Mouse (Mus musculus): Measurements from ENCODE around the gene Gab1.

The Gab1 gene

DNA sequence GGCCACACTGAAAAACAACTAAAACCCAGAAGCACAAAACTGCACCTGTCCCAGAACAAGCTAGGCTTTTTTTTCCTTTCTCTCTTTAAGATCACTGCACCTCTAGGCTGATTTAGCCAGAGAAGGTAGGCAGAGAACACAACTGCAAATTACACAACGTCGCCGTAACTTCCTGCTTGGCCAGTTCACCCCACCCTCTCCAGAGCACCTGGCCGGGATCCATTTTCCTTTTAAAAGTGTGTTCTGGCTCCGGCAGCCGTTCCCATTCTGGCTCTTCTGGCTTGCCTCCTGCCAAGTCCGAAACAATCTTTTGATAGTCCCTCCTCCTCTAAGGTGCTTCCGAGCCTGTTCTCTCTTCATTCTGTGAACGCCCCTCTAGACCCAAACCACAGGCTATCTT, 32.4 kb downstream of the Gab1 start:
- in situ Hi-C loops (cut with MboI; ENCODE audit: low sequenced_read_pairs): no loop called here

DNA sequence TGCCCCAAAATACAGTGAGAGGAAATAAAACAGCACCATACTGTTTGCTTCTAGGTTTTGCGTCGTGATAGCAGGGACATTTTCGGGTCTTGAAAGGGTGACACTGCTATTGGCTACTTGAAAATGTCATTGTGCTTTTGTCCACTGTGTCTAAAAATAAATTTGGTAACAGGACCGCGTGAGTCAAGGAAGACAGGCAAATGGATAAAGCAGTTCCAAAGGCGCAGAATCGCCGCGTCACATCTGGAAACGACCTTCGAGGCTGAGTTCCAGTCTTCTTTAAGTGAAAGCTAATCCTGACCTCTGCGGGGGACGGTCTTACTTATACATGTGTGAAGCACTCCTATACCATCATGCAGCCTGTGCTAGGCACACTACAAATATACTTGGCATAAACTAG, 35.0 kb downstream of the Gab1 start:
- in situ Hi-C loops (cut with MboI; ENCODE audit: low sequenced_read_pairs): no loop called here

DNA sequence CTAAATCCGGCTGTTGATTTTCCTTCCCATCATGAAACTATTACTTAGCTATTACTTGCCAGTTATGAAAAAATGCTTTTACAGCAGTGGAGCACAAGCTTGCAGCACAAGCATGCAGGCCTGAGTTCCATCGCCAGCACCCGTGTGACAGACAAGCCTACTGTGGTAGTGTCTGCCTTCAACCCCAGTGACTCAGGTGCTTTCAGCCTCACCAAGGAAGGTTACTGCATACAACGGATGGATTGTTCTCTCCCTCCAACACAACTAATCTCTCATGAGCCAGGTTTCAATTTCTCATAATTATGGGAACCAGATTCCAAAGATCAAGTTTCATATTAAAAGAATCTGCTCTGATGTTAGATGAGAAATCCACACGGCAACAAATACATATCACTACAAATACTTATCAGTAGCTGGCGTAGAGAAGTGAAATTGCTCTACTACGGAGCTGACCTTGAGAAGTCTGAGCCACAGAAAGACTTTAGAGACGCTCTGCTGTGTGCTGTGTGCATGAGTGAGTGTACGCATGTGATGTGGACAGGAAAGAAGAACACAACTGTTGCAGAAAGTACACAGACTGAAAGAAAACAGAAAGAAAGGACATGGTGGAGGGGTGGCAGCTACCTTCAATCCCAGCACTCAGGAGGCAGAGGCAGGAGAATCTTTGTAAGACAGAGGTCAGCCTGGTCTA, 36.4 kb downstream of the Gab1 start:
- in situ Hi-C loops (cut with MboI; ENCODE audit: low sequenced_read_pairs): no loop called here

DNA sequence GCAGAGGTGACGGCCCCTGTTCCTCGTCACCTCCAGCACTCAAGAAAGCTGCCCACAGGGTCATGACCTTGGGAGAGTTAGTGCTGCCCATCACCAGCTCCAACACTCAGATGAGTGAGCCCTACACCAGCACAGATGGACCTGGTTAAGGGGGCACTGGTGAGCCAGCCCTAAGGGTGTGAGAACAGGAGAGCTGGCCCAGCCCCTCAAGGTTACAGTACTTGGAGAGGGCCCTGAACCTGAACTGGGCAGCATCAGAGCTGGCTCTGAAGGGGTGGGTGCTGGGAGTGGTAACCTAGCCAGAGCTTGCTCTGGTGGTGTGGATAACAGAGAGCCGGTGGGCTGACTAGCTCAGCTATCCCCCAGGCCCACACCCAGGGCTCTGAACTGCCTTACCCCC, 37.8 kb downstream of the Gab1 start:
- in situ Hi-C loops (cut with MboI; ENCODE audit: low sequenced_read_pairs): no loop called here

DNA sequence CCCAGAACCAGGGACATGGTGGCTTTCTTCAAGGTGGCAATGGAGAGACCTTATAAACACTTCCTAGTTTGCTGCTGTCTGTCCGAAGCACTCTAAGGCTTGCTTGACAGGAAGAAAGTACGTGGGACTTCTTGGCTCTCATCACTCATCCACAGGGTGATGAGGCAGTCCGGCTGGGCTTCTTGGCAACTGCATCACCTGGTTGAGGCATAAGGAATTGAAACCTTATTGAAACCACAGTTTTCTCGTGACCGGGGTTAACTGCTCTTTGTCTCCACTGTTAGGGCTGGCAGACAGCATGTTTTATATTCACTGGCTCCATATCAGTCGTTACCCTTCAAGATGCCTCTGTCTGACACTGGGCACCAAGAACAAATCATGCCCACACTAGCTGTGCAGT, 40.2 kb downstream of the Gab1 start:
- in situ Hi-C loops (cut with MboI; ENCODE audit: low sequenced_read_pairs): no loop called here

DNA sequence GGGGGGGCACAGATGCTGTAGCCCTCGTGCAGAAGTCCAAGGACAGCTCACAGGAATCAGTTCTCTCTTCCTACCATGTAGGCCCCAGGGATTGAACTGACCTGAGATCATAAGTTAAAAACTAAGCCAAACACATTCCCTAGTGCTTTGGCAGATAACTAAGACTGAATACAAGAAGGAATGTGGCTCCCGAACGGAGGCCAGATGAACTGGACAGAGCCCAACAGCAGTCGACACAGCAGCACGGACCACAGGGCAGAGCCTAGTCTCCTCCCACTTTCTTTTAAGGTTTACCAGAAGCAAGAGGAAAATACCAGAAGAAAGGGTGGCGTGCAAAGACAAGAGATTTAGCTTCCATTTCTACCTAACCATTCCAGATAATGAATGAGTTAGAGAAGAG, 42.1 kb downstream of the Gab1 start:
- in situ Hi-C loops (cut with MboI; ENCODE audit: low sequenced_read_pairs): no loop called here

DNA sequence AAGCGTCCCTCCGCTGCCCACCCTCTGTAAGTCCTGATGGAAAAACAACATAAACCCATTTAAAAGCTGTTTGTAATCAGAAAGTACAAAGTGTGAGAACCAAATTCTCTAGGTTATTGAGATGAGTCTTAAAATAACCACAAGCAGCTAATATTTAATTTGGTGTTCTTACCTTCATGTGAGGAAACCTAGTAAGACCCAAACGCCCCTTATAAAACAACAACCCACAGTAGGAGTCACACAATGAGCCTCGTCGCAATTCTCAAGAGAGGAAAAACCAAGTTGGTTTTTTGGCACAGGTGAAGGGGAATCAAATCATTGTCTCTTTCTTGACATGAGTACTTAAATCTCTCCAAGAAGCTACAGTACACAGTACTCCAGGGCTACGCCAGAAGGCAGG, 44.9 kb downstream of the Gab1 start:
- in situ Hi-C loops (cut with MboI; ENCODE audit: low sequenced_read_pairs): no loop called here

DNA sequence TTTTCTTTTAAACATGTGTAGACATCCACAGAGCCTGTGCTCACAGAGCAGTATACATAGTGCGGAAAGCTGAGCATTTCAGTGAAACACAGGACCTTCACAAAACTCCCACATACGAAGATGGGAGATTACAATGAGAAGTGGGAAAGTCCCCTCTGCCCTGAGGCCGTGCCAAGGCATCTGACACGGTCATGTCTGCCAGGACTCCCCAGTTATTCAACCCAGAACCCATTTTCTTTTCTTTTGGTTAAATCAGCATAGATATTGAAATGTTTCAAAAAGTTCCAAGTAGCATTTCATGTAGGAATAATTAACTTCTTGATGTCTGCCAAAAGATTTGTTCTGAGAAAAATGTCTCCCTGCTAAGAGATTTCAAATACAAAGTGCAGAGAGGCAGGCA, 45.9 kb downstream of the Gab1 start:
- in situ Hi-C loops (cut with MboI; ENCODE audit: low sequenced_read_pairs): no loop called here

DNA sequence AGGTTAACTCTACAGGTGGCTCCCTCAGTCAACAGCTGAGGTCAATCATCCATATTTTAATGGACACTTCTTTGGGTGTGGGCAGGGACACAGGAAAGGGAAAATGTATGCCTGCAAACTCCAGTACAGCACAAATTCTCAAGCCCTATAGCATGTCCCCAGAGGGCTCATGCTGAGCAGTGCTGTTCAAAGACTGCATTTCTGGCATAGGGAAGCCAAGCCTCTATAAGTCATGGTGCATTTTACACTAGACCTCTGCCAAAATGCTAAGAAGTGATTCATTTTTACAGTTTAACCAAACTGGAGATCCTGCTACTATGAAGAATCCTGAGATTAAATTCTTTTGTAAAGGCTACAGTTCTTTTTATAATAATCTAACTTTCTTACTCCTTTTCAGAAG, 47.8 kb downstream of the Gab1 start:
- in situ Hi-C loops (cut with MboI; ENCODE audit: low sequenced_read_pairs): no loop called here

DNA sequence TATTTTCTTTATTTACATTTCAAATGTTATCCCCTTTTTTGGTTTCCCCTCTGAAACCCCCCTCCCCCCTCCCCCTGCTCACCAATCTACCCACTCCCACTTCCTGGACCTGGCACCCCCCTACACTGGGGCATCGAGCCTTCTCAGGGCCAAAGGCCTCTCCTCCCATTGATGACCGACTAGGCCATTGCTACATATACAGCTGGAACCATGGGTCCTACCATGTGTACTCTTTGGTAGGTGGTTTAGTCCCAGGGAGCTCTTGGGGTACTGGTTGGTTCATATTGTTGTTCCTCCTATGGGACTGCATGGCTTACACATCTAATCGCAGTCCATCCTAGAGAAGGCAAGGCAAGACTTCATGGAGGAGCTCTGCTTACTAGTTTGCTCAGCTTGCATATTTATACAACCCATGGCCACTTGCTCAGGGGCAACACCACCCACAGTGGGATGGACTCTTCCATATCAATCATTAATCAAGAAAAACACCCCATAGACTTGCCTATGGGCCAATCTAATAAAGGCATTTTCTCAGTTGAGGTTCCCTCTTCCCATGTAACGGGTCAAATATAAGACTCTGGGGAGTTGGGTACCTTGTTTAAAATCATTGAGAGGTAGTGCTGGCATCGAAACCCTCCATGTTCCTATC, 48.3 kb downstream of the Gab1 start:
- in situ Hi-C loops (cut with MboI; ENCODE audit: low sequenced_read_pairs): no loop called here

DNA sequence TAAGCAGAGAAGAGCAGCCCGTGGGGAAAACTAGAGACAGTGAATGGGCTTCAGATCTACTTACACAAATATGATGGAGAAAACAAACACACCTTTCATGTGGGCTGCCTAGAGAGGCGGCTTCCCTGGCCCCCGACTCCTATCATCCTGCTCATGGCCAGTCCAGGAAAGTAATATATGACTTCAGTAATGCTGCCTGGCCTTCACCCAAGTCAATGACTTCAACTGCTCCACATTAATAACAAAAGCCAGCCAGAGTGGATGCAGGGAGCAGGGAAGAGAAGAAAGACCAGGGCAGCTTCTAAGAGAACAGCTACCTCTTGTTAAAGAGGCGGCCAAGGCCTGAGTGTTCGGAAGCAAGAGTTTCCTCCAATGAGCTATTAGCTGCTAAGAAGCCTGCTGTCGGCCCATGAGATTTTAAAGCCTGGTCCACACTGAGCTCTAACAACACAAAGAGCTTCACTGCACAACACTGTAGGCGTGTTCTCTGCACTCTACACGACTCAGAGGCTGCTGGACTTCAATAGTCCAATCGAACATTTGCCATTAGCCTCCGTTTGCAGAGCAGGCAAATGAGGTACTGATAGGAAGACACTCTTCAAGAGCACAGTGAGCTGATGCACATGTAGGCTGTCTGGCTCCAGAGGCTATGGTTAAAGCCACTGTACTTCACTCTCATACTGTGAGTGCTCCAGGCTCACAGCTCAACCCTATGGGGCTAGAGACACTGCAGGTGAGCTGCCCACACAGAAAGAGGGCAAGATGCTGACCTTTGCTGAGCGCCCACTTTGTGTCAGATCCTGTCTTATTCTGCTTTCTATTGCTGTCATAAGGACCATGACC, 49.4 kb downstream of the Gab1 start:
- in situ Hi-C loops (cut with MboI; ENCODE audit: low sequenced_read_pairs): no loop called here

DNA sequence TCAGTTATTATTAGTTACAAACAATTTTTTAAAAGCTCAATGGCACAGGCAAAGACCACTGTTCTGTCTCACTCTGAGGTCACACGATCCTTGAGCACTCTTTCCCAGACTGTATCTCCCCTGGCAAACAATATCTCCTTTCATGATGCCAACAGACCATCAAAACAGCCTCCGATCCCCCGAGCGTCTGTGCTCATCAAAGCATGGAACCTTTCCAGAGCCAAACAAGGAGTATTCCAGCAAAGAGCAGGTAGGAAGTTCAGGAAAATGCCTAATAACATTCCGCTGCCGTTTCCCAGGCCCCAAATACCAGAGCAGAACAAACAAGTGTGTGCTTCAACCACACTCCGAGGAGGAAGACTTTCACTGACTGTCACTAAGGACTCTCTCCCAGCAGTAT, 50.2 kb downstream of the Gab1 start:
- in situ Hi-C loops (cut with MboI; ENCODE audit: low sequenced_read_pairs): no loop called here

DNA sequence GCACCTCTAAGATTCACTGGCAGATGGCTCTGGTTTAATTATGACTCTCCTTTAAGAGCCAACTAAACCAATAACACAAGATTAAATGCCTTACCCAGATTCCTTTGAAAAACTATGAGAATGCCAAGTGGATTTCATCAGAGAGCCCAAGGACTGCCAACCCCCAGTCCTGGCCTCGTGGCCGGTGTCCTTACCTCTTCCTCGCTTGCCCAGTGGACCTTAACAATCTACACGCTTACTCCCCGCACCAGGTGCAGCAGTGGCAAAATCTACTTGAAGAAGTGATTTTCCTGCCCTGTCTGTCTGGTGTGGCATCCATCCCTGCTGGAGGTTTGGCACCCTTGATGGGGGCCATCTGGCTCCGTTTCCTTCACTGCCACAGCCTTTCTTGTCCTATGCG, 53.3 kb downstream of the Gab1 start:
- in situ Hi-C loops (cut with MboI; ENCODE audit: low sequenced_read_pairs): no loop called here

DNA sequence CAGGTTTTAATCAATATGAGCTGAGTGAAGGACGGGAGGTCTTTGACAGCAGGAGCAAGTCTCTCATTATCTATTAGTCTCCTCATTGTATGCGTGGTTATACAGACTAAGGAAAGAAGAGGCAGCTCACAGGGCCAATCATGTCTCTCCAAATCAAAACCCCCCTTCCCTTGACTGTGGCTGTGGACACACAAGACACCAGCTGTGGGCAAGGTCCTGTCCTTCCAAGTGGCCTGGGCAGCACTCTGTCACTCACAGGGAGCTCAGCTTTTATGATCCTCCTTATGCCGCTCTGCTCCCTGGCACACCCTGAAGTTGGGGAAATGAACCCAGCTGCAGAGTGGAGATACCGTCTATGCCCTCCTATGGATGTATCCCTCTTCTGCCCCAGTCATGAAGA, 55.2 kb downstream of the Gab1 start:
- in situ Hi-C loops (cut with MboI; ENCODE audit: low sequenced_read_pairs): no loop called here

DNA sequence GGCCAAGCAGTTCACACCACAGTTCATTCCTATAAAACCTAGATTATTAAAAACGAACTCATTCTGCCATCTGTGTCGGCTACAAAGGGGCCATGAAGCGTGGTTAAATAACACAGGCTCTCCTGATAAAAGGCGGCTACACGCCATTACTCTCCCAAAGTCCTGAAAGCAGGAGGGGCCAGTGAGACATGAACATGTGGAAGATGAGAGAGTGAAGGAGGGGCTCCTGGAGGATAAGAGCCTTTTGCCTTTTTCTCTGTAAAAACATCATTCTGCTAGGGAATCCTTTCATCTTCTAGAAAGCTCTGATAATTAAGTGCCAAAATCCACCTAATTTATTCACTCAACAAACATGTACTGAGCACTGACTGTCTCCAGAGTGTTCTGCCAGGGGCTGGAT, 55.9 kb downstream of the Gab1 start:
- in situ Hi-C loops (cut with MboI; ENCODE audit: low sequenced_read_pairs): no loop called here

DNA sequence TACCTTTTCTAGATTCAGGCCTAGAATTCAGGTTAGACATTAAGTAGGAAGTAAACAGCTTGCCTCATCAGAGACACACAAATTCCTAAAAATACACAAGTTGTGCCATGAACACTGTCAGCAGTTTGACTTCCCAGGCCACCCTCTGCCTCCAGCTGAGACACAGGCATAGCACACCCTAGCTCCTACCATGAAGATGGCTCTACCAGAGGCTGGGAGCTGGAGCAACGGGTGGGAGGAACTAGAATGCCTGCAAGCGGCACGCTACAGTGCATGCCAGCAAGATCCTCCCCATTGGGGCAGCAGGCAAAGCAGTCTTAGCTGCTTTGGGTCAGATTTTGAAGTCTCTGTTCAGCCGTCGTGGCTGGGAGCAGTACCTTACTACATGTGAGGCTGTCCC, 57.1 kb downstream of the Gab1 start:
- in situ Hi-C loops (cut with MboI; ENCODE audit: low sequenced_read_pairs): no loop called here

DNA sequence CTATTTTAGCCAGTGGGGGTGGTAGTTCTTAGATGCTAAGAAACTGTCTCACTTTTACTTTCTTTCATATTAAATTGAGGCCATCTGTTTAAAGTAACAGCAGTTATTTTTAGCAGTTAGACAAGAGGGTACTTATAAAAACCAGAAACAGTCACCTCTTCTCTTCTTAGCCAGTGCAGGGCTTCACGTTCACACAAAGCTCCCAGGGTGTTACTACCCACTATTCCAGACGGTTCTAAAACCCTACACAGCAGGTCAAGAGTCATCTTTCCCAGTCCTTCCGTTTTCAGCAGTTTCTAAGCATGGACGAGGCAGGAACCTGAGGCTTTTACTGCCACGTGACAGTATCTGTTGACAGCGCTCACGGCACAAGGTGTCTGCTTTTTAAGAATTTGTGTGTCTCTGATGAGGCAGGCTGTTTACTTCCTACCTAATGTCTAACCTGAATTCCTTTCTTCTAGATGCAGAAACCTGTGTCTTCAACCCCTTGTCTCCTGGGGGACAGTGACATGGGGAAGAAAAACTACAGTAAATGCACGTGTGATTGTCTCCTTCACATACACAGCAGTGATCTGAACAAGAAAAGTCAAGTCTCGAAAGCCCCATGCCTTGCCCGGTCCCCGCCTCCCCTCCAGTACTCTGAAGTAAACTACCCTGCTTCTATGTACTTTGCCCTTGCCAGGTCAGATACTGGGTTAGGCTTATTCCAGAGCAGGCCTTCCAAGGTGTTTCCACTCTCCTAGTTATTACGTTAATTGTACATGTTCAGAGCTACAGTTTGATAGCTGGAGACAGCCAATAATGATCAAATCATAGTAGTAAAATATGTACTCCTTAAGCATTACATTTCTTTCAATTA, 58.7 kb downstream of the Gab1 start:
- in situ Hi-C loops (cut with MboI; ENCODE audit: low sequenced_read_pairs): no loop called here

DNA sequence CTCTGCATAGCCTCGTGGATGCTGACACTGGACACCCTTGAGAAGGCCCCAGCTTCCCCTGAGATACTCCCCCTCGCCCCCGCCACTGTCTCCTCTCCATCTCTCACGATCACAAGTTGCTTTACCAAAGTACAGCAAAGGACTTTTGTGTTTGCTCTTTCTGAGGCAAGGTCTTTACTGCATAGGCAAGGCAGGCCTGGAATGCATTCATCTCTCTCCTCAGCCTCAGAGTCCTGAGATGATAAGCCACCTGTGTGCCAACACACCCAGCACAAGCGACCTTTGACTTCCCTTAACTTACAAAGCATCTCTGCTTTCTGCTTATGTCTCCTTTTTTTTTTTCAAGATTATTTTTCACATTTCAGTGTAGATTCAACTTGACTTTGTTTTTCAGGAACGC, 61.3 kb downstream of the Gab1 start:
- in situ Hi-C loops (cut with MboI; ENCODE audit: low sequenced_read_pairs): no loop called here

DNA sequence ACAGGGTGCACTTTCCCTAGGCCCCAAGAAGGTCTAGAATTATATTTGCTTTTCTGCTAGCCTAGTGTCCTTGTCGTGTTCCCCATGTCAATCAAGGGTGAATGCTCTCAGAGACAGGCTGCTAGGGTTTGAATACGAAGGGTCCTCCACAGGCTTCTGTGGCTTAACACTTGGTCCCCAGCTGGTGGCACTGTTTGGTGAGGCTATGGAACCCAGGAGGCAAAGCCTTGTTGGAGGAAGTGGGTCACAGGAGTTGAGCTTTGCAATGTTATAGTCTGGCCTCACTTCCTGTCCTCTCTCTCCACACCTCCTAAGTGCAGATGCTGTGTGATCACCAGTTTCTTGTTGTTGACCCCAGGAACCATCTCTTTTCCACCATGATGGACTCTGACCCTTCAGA, 63.3 kb downstream of the Gab1 start:
- in situ Hi-C loops (cut with MboI; ENCODE audit: low sequenced_read_pairs): no loop called here

DNA sequence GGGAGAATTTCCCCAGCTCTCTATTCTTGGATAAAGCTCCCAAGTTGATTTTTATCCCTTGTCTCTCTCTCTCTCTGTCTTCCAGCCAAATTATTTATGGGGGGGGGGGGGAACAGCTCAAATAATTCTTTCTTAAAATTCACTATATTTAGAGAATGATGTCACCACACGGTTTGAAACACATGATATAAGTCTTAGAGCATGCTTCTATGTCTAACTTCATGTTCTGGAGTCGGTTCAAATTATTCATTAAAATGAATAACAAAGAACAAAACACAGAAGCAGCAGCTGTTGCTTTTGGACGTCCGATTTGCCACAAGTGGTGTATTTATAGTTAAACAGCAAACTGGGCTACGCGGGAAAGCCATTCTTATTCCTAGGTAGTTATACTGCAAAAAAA, 65.1 kb downstream of the Gab1 start:
- in situ Hi-C loops (cut with MboI; ENCODE audit: low sequenced_read_pairs): no loop called here

DNA sequence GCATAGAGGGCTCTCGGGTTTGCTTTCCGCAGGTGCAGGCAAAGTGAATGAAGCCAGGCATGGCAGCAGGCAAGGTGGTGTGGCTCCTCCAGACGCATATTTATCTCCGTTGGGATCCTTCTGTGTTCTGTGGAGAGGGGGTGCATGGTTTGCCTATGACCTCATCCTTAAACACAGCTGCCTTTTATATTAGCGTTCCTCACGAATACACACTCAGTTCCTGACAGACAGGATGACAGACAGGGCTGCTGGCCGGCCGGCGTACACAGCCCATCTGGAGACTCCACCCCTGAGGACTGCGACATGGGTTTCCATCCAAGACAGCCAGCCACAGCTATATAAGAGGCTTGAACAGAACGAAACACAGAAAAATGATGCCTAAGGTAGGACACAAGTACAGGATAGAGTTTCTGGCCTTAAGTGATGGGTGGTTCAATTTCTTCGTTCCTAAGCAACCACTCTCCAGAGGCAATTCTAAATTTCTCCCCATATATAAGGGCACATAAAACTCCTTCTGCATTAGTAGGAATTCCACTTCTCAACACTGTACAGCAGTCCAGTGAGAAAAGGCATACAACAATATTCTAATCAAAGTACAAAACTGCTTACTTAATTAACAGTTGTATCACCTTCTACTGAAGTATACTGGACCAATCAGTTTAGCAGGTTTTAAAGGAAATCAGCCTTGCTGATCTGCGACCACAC, 66.1 kb downstream of the Gab1 start:
- in situ Hi-C loops (cut with MboI; ENCODE audit: low sequenced_read_pairs): no loop called here
